Mouse (Mus musculus): ENCODE results near the gene Utrn.
A peak's percentile ranks its signal among the peaks of the same experiment; 100 is the strongest.

The Utrn gene

DNA sequence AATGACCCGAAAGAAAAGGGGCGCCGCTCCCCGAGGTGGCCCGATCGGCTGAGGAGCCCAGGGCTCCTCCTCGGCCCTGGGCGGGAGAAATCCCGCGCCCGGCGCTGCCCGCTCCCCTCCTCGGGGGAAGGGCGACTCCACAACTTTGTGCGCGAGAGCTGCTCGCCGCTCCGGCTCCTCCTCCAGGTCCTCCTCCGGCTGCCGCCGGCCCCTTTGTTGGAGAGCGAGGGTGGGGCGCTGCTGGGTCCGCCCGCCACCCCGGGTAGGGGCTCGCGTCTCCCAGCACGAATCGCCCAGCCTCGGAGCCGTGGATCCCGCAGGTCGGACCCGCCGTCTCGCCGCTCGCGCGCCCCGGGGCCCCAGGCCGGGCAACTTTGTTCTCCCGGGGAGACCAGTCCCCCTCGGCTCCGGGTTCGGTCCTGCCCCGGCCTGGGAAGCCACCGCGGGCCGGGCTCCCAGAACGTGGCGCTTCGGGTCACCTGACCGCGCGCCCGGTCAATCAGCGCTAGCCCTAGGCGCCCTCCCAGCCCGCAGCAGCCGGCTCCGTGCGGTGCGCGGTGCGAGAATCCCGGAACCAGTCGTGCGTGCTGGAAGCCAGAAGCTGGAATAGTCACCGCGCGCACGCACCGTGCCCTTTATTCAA, at the start of gene Utrn:
Gene Utrn, minus strand, starts transcription at position 337 of the 643 bp plus-strand sequence.
- DNase-seq (ENCODE audit: low spot score), result peak; percentile 86

DNA sequence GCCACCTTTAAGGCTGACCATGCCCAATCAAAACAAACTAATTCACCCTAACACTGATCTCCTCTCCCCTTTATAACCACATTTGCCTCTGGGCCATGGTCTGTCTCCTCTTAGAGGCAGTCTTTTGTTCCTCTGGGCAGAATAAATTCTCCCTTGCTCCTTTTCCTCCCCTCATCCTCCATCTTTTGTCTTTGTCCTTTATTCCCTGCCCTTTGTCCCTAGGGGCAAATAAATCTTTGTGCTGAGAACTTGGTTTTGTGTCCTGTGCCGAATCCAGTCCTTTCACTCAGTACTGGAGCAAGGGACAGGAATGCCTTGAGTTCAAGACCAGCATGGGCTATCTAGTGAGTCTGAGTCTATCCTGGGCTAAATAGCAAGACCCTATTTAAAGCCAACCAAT, 48.5 kb upstream of the Utrn start:
- no peak for DNase-seq (ENCODE audit: low spot score)

GRCm38 (mm10) chr10:12916376-12916775, 47.2 kb upstream of the Utrn start:
- no peak for DNase-seq (ENCODE audit: low spot score)

GRCm38 (mm10) chr10:12915826-12916225, 46.7 kb upstream of the Utrn start:
- no peak for DNase-seq (ENCODE audit: low spot score)

DNA sequence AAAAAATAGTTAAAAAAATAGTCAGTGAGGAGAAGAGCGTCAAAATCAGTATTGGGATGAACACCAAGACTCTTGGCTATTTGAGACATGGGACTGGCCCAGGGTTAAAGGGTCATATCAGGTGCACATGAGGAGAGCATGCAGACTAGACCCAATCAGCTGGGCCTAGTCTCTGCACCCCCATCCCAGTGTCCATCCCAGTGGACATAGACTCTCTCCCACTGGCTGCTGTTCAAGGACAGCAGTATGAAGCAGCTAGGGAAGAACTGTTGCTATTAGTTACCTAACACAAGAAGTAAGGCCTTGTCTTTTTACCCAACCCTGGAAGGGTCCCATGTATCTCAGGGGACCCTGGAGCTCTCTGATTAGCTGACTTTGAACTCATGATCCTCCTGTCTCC, 45.0 kb upstream of the Utrn start:
- DNase-seq (ENCODE audit: low spot score), result no peak

DNA sequence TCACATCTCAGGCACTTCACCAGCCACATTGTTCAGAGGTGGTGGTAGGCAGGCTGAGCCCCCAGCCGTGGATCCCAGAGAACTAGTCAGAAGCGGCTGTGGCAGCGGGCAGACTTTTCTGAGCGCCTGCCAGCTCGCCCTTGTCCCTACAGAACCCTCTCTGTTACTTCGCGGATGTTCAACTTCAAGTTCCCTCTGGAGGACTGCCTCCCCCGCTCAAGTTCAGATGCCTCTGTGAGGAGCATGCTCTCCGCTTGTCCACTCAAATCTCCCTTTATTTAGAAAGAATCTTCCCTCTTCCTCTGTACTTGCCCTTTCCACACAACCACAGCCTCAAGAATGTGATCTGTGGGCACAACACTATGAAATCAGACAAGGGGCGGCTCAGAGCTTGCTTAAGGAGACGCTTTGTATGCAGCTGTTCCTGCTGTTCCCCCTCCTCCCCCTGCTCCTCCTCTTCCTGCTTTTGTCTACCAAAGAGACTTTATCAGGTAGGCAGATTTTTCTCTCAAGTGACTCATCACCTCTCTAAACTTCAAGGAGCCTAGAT, 42.9 kb upstream of the Utrn start:
- no peak for DNase-seq (ENCODE audit: low spot score)

DNA sequence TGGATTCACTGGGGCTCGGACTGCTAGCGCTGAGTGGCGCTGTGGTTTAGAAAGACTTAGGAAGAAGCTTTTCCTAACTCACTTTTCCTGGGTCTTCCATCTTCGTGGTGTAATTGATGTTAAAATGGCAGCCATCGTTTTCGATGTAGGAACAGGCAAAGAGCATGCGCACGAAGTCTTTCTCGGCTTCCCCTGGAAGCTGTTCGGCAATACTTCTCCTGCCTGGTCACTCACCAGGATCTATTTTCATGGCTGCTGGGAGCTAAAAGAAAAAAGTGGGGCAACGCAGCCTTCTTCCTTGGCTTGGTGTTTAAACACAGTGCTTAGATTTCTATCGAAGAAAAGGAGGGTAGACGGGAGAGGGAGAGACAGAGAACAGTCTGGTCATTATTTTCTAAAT, 42.3 kb upstream of the Utrn start:
- no peak for DNase-seq (ENCODE audit: low spot score)

DNA sequence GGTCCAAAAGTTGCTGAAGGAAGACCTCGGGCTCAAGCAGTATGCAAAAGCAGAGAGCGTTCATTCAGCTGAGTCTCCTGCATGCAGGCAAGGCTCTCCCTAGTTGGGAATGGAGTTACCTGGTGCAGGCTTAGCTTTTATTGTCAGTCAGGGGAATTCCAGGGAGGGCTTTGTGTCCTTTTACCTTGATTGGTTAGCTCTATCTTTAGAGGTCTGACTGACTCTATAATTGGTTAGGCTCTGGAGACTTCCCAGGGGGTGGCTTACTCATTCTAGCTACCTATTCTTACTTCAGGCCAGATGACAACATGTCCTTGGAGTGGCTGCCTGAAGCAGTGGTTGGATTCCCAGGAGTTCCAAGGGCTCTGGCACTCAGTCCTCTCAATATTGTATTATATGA, 40.7 kb upstream of the Utrn start:
- DNase-seq (ENCODE audit: low spot score), result no peak

DNA sequence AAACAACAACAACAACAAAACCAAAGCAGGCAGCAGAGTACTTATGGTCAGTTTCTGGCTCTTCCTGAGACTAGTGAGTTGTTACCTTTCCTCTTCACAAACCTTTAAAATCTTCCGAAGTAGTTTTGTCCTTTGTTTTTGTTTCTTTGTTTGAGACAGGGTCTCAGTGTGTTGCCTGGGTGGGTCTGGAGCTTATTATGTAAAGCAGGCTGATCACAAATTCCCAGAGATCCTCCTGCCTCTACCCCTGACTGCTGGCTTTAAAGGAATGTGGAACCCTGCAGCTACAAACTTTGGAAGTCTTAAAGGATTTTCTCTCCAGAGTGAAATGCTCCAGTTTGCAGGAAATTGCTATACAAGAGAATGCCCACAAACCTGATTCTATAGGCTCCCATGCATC, 40.0 kb upstream of the Utrn start:
- no peak for DNase-seq (ENCODE audit: low spot score)

- no peak for DNase-seq (ENCODE audit: low spot score)
These were observed 35.0 kb upstream of the Utrn start for GRCm38 (mm10) chr10:12904140-12904528.

GRCm38 (mm10) chr10:12903440-12904139, 34.4 kb upstream of the Utrn start:
- DNase-seq (ENCODE audit: low spot score), result no peak

DNA sequence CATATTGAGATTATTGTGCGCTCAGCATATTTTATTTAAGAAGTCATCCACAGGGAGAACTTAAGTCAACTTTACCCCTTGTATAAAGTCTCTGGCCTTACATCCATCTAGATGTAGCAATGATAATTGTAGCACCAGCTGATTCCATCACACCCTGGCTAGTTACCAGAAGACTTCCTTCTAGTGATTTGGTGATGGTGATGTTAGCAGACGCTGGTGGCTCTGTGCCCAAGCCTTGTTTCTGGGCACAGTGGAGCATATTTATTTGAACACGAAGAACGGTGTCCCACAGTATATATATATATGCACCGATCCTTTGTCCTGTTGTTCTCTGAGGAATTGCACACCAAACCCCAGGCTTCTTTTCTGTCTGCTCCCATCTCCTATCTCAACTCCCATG, 30.7 kb upstream of the Utrn start:
- no peak for DNase-seq (ENCODE audit: low spot score)

GRCm38 (mm10) chr10:12893339-12893738, 24.2 kb upstream of the Utrn start:
- DNase-seq (ENCODE audit: low spot score), result no peak

- DNase-seq (ENCODE audit: low spot score), result no peak
These were observed 19.2 kb upstream of the Utrn start for GRCm38 (mm10) chr10:12888373-12888772.

DNA sequence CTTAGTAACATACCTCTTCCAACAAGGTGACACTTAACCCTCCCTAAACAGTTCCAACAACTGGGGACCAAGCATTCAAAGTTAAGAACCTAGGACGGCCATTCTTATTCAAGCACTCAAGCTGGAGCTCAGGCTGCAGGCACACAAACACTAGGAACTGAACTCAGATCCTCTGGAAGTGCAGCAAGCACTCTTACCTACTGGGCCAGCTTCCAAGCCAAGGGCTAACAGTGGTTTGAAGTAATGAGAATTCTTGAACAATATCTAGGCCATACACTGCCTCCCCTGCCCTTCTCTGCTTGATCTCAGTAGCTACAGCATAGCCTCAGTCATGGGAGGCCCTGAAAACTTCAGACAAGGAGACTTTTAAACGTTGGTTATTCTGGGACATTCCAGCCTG, 18.6 kb upstream of the Utrn start:
- peak; percentile 60 for DNase-seq (ENCODE audit: low spot score)

DNA sequence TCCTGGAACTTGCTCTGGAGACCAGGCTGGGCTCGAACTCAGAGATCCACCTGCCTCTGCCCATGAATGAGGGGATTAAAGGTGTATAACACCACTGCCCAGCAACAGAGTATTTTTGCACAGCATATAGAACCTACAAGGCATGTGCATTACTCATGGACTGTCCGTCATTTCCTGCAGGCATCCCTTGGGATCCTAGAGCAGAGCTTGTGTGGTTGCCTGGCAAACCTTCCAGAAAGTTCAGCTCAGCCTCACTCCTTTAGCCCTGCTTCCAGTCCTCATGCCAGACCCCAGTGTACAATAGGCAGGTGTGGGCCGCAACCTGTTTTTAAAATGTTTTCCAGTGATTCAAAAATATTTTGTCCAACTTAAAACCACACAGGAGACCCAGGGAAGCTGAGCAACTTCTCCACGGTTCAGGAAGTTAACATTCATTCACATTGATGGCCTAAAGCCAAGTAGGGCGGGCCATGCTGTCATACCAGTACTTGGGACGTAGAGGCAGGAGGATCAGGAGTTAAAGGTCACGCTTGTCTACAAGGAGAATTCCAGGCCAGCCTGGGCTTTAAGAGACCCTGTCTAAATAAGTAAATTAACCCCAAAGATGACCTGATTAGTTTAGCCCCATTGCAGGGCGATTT, 15.3 kb upstream of the Utrn start:
- peak; percentile 62 for DNase-seq (ENCODE audit: low spot score)

DNA sequence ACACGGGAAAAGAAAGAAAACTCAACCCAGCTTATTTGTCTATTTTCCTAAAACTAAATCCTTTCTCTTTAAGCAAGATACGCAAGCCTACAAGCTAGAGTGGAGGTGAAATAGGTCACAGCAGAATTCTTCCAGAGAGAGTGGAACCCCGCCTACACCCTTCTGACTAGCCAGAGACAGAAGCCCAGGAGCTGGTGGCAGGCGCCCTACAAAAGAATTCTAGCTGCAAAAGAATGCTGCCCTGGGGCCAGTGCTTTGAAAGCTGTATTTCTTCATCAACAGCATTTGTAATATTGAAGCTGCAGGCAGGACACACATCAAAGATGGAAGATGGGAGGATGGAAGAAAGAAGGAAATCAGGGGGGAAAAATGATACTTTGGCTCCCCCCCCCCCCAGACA, 12.7 kb upstream of the Utrn start:
- DNase-seq (ENCODE audit: low spot score), result no peak

DNA sequence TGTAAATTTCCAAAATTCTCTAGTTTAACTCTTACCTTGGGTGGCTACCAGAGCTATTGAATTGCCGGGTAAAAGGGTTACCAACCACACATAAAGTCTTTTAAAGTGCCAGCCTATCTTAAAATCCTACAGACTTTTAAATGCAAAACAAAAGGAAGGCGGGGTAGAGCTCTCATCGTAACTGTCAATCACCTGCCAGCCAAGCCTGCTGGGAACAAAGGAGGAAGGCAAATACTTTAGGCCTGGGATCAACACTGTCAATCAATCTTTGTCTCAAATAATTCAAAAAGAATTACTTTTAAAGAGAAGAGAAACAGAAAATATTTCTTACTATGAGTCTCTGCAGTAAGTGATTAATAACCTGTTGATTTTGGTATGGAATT, 10.1 kb upstream of the Utrn start:
- no peak for DNase-seq (ENCODE audit: low spot score)

DNA sequence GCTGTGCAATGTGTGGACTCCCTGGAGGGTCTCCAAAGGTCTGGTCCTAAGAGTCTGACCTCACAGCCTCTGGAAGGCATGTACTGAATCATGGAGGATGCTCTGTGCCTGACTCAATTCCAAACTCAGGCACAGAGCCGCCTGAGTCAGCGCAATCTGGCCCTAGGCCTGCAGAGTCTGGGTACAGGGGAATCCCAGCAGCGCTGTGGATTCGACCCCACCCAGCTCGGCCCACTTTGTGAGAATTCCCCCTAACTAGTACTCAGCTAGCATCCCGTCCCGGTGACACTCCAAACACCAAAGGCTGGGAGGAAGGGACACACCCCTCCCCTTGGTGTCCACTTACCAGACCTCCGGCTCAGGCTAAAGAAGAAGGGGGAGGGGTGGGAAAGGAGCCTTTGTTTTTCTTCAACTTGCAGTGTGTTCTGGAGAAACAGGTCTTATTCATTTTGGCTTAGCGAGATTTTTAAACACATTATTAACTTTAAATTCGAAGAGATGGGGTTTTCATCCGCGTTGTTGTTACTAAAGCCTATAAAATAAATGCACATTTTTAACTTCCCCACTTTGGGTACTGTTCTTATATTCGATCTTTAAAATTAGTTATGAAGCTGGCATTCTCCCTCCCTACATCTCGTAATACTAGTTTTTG, 9.6 kb upstream of the Utrn start:
- peak; percentile 24 for DNase-seq (ENCODE audit: low spot score)

DNA sequence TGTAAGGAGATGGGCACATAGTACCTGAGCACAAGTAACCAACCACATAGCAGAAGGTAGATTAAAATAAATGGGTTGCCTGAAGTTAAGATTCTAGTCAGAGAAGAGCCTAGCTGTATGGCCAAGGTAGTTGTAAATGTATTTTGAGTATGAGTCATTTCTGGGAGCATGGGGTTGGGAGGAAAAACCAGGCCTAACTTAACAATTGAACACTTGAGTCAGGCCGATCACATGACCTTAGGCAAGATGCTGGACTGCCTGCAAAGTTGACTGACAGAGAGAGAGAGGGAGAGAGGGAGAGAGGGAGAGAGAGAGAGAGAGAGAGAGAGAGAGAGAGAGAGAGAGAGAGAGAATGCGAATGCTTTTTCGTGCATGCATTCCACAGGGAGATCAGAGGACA, 7.3 kb upstream of the Utrn start:
- no peak for DNase-seq (ENCODE audit: low spot score)

DNA sequence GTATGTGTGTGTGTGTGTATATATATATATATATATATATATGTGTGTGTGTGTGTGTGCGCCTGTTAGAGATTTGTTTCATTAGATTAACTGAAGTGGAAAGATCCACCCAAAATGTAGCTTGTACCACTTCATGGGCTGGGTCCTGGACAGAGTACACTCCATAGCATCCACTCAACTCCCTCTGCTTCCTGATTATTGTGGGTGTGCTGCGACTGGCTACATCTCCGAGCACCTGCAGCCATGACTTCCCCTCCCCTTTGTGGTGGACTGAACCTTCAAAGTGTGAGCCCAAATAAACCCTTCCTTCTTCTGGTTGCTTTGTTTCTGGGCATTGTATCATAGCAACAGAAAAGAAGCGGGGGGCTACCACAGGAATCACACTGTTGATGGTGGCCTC, 6.2 kb upstream of the Utrn start:
- no peak for DNase-seq (ENCODE audit: low spot score)

DNA sequence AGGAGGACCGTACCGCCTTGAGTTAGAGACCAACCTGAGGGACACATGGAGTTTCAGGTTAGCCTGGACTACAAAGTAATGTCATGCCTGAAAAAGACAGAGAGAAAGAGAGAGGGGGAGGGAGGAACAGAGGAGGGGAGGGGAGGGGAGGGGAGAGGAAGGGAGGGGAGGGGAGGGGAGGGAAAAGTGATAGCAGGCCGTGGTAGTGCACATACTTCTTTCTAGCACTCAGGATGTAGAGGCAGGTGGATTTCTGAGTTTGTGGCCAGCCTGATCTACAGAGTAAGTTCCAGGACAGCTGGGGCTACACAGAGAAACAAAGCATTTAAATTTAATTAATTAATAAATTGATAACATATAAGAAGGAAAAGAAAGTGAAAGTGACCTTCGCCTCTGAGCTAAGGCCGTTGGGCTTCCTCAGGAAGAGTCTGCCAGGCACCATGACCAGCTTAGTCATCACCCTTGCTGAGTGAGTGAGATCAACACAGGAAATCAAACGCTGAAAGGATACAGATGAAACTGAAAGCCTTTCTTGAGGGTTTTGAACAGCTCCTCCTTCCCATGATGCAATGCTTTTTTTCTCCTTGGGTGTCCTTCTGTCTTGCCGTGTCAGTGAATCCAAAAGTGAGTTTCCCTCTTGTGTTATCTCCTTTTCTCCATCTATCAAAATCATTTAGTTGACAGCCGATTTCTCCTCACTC, 5.6 kb upstream of the Utrn start:
- DNase-seq (ENCODE audit: low spot score), result peak; percentile 38
